Mouse (Mus musculus) midbrain, postnatal 0 days (tissue): Measurements from ENCODE around the gene Mitf. TPM values are rescaled to one million over a fixed set of nuclear protein-coding genes. Genes with fewer than 3 reads are reported as not detected.

Experiments used
- ATAC-seq: fragments of 200-750 bp; cut with Nextera tagmentation; 2 replicates; pipeline ENCODE4 v1.8.0; 2017; ENCODE audit warnings: moderate number of reproducible peaks, mild to moderate bottlenecking, moderate TSS enrichment, moderate library complexity; ENCODE audit not compliant: low FRiP score
- DNase-seq: peaks from one replicate; pipeline ENCODE4 v3.0.0-alpha.2; 2015; ENCODE audit warnings: low spot score
- H3K27ac ChIP-seq: fragments of 300-500 bp; sonication (generic); 2 replicates; pipeline ENCODE4 v1.5.1; 2014; ENCODE audit warnings: low read depth, mild to moderate bottlenecking, low read length, mixed read lengths
- H3K27me3 ChIP-seq: fragments of 300-500 bp; sonication (generic); 2 replicates; pipeline ENCODE4 v1.6.1; 2014; ENCODE audit warnings: low read length, control low read depth, mixed read lengths; ENCODE audit not compliant: insufficient read depth
- H3K36me3 ChIP-seq: fragments of 300-500 bp; sonication (generic); 2 replicates; pipeline ENCODE4 v1.6.1; 2014; ENCODE audit warnings: low read length, control low read depth, mixed read lengths; ENCODE audit not compliant: insufficient read depth
- H3K4me1 ChIP-seq: fragments of 300-500 bp; sonication (generic); 2 replicates; pipeline ENCODE4 v1.6.1; 2014; ENCODE audit warnings: mild to moderate bottlenecking, control low read depth, antibody characterized with exemption, low read length, mixed read lengths; ENCODE audit not compliant: insufficient read depth
- H3K4me2 ChIP-seq: fragments of 300-500 bp; sonication (generic); 2 replicates; pipeline ENCODE4 v1.6.1; 2014; ENCODE audit warnings: low read depth, mild to moderate bottlenecking, low read length, mixed read lengths; ENCODE audit not compliant: poor library complexity, severe bottlenecking
- H3K4me3 ChIP-seq: fragments of 300-500 bp; sonication (generic); 2 replicates; pipeline ENCODE4 v1.5.1; 2014; ENCODE audit warnings: low read depth, mild to moderate bottlenecking, low read length, moderate library complexity
- H3K9ac ChIP-seq: fragments of 300-500 bp; sonication (generic); replicated peaks from 2 replicates; pipeline ENCODE4 v1.6.1; 2014; ENCODE audit warnings: mild to moderate bottlenecking, low read length, moderate library complexity, mixed read lengths; ENCODE audit not compliant: poor library complexity, severe bottlenecking
- H3K9me3 ChIP-seq: fragments of 300-500 bp; sonication (generic); 2 replicates; pipeline ENCODE4 v1.6.1; 2016; ENCODE audit warnings: low read length, control low read depth
- CTCF ChIP-seq: IDR thresholded peaks from 2 replicates; pipeline ENCODE4 v1.5.1; 2016; ENCODE audit warnings: antibody characterized with exemption, mild to moderate bottlenecking
- WGBS: fragments of 180-500 bp; shearing (Covaris S2); extraction: QIAGEN DNeasy Blood & Tissue Kit; methylation state at CpG from one replicate; pipeline ENCODE4 v1.1.7; 2014; 5-methylcytosine and 5-hydroxymethylcytosine counted together
- polyA plus RNA-seq: library from polyadenylated mRNA; unstranded; fragments of >200 nt; fragmentation: Nextera tagmentation; extraction: Ambion mirVana; gene quantifications from 2 replicates; pipeline ENCODE4 v1.2.1, GENCODE M21; 2015
- total RNA-seq: library from RNA; depleted of rRNA; stranded (reverse); fragments of >200 nt; gene quantifications from 2 replicates; pipeline ENCODE4 v1.2.3, GENCODE M21; 2014

The Mitf gene
- total and polyA plus RNA-seq, 2 experiments from 2014 or later, result 1.1 to 2.8 TPM

DNA sequence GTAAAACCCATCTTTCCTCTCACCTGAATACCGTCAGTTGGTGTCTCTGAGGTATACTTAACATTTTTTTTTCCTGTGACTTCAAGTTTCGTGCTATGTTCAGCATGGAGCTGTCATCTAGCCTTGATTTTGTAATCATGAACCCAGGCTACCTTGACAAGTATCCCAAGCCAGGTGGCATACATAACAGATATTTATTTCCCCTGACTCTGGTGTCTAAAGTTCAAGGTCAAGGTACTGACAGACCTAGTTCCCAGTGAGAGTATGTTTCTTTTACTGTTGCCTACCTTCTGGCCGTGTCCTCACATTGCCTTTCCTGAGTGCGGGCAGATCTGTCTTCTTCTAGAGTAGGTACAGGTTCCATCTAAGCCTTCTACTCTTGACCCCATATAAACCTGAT lies 78.1 kb downstream of the Mitf start:
- Histone ChIP-seq H3K9ac (no peak overlapping the region), H3K36me3 (no peaks in the 10 kb centered on the region), H3K9me3 (no peaks in the 10 kb centered on the region), H3K4me3 (no peak overlapping the region), H3K27me3 (no peaks in the 10 kb centered on the region), H3K27ac (no peak overlapping the region), H3K4me2 (no peak overlapping the region), H3K4me1 (no peaks in the 10 kb centered on the region)
- no peak for ATAC-seq
- DNase-seq, result no peak
- 92% methylated on average over 4 of the region's 4 CpGs for WGBS
- TF ChIP-seq CTCF, result no peak

DNA sequence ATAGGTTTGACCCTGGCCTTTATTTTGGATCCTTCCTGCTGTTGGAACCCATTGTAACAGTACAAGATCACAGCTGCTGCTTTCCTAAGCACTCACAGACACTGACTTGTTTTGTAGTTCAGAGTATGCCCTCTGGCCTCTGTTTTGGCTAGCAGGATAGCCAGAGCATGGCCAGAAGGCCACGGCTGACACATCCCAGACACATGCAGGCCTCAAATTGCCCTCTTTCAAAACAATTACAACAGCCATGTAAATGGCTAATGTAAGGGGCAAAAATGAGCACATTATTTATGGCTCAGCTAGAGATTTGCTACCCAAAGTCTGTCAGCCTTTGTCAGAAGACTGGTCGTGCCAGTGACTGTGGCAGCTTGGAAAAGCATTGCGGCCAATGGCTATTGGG lies 78.8 kb downstream of the Mitf start:
- H3K9me3 ChIP-seq, result no peaks in the 10 kb centered on the region
- no peak for ATAC-seq

DNA sequence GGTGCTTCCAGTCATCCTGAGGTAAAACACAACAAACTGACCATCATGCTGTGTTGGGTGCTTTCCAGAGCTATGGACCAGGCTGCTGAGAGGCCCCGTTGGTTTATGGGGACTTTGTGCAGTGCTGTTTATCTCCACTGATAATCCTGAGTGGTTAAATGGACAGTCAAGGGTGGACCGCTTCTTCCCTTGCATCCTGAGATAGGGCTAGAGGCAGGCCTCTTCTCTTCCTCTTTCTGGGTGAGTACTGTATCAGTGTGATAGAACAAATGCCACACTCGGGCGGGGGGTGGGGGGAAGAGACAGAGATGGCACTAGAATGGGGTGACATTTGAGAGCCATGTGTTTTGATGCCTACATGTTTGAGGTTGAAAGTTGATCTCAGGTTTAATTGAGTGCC lies 81.0 kb downstream of the Mitf start:
- DNase-seq (no peak), ATAC-seq (no peak)
- H3K27ac ChIP-seq, result no peak overlapping the region
- H3K4me2 ChIP-seq, result no peak overlapping the region
- H3K9ac ChIP-seq, result no peak overlapping the region
- no peak for TF ChIP-seq CTCF
- H3K4me3 ChIP-seq, result no peak overlapping the region
- WGBS, result 87% methylated on average over 4 of the region's 4 CpGs
- no peaks in the 10 kb centered on the region for H3K9me3 ChIP-seq
- H3K4me1 ChIP-seq, result no peaks in the 10 kb centered on the region
- no peaks in the 10 kb centered on the region for H3K36me3 ChIP-seq
- no peaks in the 10 kb centered on the region for H3K27me3 ChIP-seq

More for the DNA sequence above, 78.8 kb downstream of the Mitf start:
- Histone ChIP-seq H3K27ac (no peak overlapping the region), H3K4me2 (no peak overlapping the region), H3K4me3 (no peak overlapping the region), H3K4me1 (no peaks in the 10 kb centered on the region), H3K36me3 (no peaks in the 10 kb centered on the region), H3K9ac (no peak overlapping the region), H3K27me3 (no peaks in the 10 kb centered on the region)
- TF ChIP-seq CTCF, result no peak
- no peak for DNase-seq
- 82% methylated on average over 3 of the region's 3 CpGs for WGBS

DNA sequence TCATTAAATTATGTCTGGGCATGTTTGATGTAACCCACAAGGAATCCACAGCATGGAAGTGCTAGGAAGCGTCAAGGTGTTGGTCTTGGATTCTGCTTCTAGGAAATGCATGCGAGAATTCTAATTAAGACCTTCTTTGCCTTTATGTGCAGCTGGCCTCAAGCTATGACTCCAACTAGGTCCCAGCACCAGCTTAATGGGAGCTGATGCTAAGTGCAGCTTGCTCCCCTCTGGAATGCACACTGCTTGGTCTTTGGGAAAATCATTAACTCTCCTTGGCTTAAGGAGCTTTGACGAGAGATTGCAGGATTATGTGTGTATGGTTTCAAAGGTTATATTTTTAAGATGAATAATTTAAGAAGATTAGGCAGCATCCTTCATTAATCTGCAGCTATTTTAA lies 81.7 kb downstream of the Mitf start:
- Histone ChIP-seq H3K4me3 (no peak overlapping the region), H3K36me3 (no peaks in the 10 kb centered on the region), H3K4me2 (no peak overlapping the region), H3K9ac (no peak overlapping the region), H3K4me1 (no peaks in the 10 kb centered on the region), H3K27me3 (no peaks in the 10 kb centered on the region), H3K27ac (no peak overlapping the region), H3K9me3 (no peaks in the 10 kb centered on the region)
- 57% methylated on average over 3 of the region's 3 CpGs for WGBS
- no peak for ATAC-seq
- no peak for DNase-seq
- TF ChIP-seq CTCF, result no peak

DNA sequence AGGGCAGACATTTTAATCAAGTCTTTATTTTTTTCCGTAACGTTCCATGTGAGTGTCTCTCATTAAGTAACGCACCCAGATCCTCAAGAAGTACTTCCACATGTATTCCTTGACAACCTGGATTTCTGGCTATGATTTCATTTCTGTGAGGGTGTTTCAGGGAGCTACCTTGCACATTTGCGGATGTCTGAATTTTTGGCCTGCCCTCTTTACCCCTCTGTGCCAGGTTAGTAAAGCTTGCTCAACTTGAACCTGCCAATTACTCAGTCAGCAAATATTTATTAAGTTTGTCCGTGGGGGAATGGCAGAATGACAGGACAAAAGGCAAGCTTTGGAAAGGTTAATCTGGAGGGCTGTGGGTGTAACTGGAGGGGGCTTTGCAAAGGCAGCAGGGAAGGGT lies 86.7 kb downstream of the Mitf start:
- Histone ChIP-seq H3K9me3 (no peaks in the 10 kb centered on the region), H3K27ac (no peak overlapping the region), H3K4me2 (no peak overlapping the region), H3K4me3 (no peak overlapping the region), H3K27me3 (no peaks in the 10 kb centered on the region), H3K4me1 (no peaks in the 10 kb centered on the region), H3K36me3 (no peaks in the 10 kb centered on the region), H3K9ac (no peak overlapping the region)
- DNase-seq (no peak), ATAC-seq (no peak)
- no peak for TF ChIP-seq CTCF
- 69% methylated on average over 5 of the region's 5 CpGs for WGBS

DNA sequence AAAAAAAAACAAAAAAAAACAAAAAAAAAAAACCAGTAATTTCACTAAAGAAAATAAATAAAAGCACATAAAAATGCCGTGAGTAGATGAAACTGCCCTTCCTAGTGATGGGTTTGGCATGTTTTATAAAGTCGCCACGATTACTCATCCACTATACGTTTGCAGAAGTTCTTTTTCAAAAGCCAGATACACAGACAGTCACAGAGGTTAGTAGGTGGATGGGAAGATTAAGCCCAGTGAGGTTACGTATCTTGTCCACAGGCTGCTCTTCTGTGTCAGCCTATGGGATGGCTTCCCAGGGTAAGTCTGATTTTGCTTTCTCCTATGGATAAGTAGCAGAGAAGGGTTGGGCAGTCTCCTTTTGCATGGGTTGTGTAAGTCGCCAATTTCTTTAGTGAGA lies 90.3 kb downstream of the Mitf start:
- H3K27ac ChIP-seq, result no peak overlapping the region
- H3K4me2 ChIP-seq, result no peak overlapping the region
- no peak for TF ChIP-seq CTCF
- ATAC-seq, result no peak
- H3K27me3 ChIP-seq, result no peaks in the 10 kb centered on the region
- H3K36me3 ChIP-seq, result no peaks in the 10 kb centered on the region
- H3K4me3 ChIP-seq, result no peak overlapping the region
- no peaks in the 10 kb centered on the region for H3K4me1 ChIP-seq
- no peak for DNase-seq
- H3K9me3 ChIP-seq, result no peaks in the 10 kb centered on the region
- 88% methylated on average over 6 of the region's 6 CpGs for WGBS
- H3K9ac ChIP-seq, result no peak overlapping the region

DNA sequence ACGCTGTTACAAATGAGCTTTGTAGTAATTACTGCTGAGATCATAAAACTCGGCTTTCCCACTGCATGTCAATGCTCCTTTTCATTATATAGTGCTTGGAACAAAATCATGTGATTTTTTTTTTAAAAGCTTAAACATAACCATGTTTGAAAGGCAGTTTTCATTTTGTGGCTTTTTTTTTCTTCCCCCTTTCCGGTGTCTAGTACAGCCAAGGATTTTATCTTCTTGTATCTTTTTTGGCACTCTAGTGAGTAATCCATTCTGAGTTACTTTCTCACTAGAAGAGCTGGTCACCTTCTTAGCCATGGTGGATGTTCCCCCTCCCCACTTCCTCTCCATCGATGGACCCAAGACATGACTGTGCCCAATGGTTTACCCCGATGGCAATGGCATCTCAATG lies 91.2 kb downstream of the Mitf start:
- no peak for TF ChIP-seq CTCF
- Histone ChIP-seq H3K9me3 (no peaks in the 10 kb centered on the region), H3K4me3 (no peak overlapping the region), H3K27ac (no peak overlapping the region), H3K27me3 (no peaks in the 10 kb centered on the region), H3K4me1 (no peaks in the 10 kb centered on the region), H3K36me3 (no peaks in the 10 kb centered on the region), H3K9ac (no peak overlapping the region), H3K4me2 (no peak overlapping the region)
- 87% methylated on average over 5 of the region's 5 CpGs for WGBS
- ATAC-seq, result no peak
- DNase-seq, result no peak
